Mouse (Mus musculus) heart, embryonic 12.5 days (tissue): Measurements from ENCODE around the gene Fuz. TPM values are rescaled to one million over a fixed set of nuclear protein-coding genes. Genes with fewer than 3 reads are reported as not detected.
A peak's percentile ranks its signal among the peaks of the same experiment; 100 is the strongest.

Source experiments
- ATAC-seq: fragments of 200-750 bp; cut with Nextera tagmentation; 2 replicates; pipeline ENCODE4 v1.8.0; 2017; ENCODE audit warnings: moderate TSS enrichment, moderate library complexity; ENCODE audit not compliant: insufficient number of reproducible peaks, low FRiP score
- H3K27ac ChIP-seq: fragments of 300-500 bp; sonication (generic); 2 replicates; pipeline ENCODE4 v1.5.1; 2016; ENCODE audit warnings: mild to moderate bottlenecking, moderate library complexity; ENCODE audit not compliant: poor library complexity, severe bottlenecking
- H3K27me3 ChIP-seq: fragments of 300-500 bp; sonication (generic); replicated peaks from 2 replicates; pipeline ENCODE4 v1.6.1; 2016; ENCODE audit warnings: mild to moderate bottlenecking, moderate library complexity
- H3K36me3 ChIP-seq: fragments of 300-500 bp; sonication (generic); 2 replicates; pipeline ENCODE4 v1.6.1; 2016; ENCODE audit warnings: mild to moderate bottlenecking, moderate library complexity
- H3K4me1 ChIP-seq: fragments of 300-500 bp; sonication (generic); replicated peaks from 2 replicates; pipeline ENCODE4 v1.6.1; 2016; ENCODE audit warnings: mild to moderate bottlenecking
- H3K4me2 ChIP-seq: fragments of 300-500 bp; sonication (generic); 2 replicates; pipeline ENCODE4 v1.6.1; 2016; ENCODE audit warnings: mild to moderate bottlenecking, moderate library complexity
- H3K4me3 ChIP-seq: fragments of 300-500 bp; sonication (generic); 2 replicates; pipeline ENCODE4 v1.5.1; 2016; ENCODE audit warnings: mild to moderate bottlenecking
- H3K9ac ChIP-seq: fragments of 300-500 bp; sonication (generic); 2 replicates; pipeline ENCODE4 v1.6.1; 2016; ENCODE audit warnings: mild to moderate bottlenecking, moderate library complexity
- H3K9me3 ChIP-seq: fragments of 300-500 bp; sonication (generic); replicated peaks from 2 replicates; pipeline ENCODE4 v1.6.1; 2016; ENCODE audit warnings: mild to moderate bottlenecking, moderate library complexity
- WGBS: fragments of 180-500 bp; shearing (Covaris S2); methylation state at CpG from one replicate; pipeline ENCODE4 v1.1.7; 2016; 5-methylcytosine and 5-hydroxymethylcytosine counted together
- polyA plus RNA-seq: library from polyadenylated mRNA; unstranded; fragments of >200 nt; fragmentation: Nextera tagmentation; extraction: Ambion mirVana; gene quantifications from 2 replicates; pipeline ENCODE4 v1.2.1, GENCODE M21; 2016

The Fuz gene
- polyA plus RNA-seq: 12.0 and 12.6 TPM in 2 replicates

DNA sequence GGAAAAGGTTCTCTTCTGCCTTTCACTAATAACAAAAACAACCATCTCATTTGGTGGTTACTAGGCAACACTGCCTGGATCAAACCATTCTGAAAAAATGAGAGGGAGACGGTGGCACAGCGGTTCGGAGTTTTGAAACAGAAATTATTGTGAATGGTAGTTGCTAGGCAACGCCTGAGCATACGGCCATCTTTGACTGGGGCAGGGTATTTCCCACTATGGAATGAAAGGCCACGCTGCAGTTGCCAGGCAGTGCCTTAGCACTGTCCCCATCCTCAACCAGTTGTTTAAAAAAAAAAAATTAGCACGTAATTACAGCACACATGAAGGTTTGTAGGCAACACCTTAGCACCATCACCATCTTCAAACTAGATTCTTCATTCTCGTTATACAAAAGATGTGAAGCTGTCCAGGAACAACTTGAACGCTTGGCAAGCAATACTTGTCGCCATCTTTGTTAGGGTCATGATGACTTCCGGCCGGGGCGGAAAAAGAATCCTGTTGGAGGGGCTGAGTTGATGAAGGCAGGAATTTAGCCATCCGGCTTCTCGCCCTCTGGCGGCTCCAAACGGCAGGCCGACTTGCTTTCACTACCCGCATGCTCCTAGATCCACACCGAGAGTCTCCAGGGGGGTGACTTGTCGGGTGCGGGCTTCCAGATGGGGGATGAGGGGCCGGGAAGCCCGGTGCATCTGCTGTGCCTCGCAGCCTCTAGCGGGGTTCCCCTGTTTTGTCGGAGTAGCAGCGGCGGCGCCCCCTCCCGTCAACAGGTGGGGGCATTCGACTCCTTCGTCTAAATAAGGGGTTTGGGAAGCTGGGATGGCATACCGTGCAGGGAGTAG lies at the start of gene Fuz:
TSS of gene Fuz (plus strand) at position 487 of the 842 bp plus-strand sequence.
- peak within 1 kb of the TSS; percentile 79 for H3K27ac ChIP-seq
- no peaks in the 10 kb centered on the region for H3K9me3 ChIP-seq
- peaks cover 36% of the 10 kb centered on the region for H3K4me1 ChIP-seq
- H3K4me2 ChIP-seq: peak within 1 kb of the TSS; percentile 77
- H3K9ac ChIP-seq: peak within 1 kb of the TSS; percentile 78
- WGBS: 3% methylated on average over 34 of the region's 34 CpGs
- H3K27me3 ChIP-seq: no peaks in the 10 kb centered on the region
- H3K36me3 ChIP-seq: peaks cover 25% of the 10 kb centered on the region
- peak within 1 kb of the TSS; percentile 65 for H3K4me3 ChIP-seq
- peak; percentile 55 for ATAC-seq

DNA sequence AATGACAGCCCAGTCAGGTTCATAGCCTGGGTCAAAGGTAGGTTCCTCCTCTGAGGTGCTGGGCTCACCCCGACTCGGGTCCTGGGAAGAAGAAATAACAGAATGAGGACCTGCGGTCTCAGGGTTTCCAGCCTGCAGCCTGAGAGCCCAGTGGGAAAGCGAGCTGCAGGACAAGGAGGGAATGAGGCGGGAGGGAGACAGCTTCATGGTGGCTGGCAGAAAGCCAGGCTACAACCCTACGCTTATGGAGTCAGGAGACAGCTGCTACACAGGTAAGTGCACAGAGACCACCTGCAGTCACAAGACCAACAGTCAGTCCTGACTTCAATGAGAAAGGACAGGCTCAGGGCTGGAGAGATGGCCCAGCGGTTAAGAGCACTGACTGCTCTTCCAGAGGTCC lies 49.1 kb upstream of the Fuz start:
- H3K9ac ChIP-seq: no peak overlapping the region
- H3K4me1 ChIP-seq: peaks cover 24% of the 10 kb centered on the region
- no peaks in the 10 kb centered on the region for H3K9me3 ChIP-seq
- WGBS: 90% methylated on average over 7 of the region's 7 CpGs
- H3K27ac ChIP-seq: no peak overlapping the region
- H3K4me3 ChIP-seq: no peak overlapping the region
- H3K27me3 ChIP-seq: peaks cover 3% of the 10 kb centered on the region; the same call in 1 of the 2 replicates
- H3K4me2 ChIP-seq: no peak overlapping the region
- H3K36me3 ChIP-seq: peaks cover 57% of the 10 kb centered on the region
- no peak for ATAC-seq

DNA sequence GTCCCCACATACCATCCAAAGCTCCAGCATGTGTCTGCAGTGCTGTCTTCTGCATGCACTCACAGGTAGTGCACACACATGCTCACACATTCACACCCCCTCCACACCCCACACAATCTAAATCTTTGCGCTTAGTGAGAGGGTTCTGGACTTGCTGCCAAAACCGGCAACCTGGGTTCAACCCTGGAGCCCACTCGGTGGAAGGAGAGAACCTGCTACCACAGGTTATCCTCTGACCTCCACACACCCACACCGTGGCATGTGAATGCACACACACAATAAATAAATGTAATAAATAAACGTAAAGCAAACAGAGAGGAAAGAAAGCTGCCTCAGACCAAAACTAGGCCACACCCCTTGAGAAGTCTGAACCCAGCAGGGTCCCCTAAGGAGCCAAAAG lies 48.1 kb upstream of the Fuz start:
- Histone ChIP-seq H3K4me3 (peak overlapping the region; percentile 91), H3K4me1 (peaks cover 33% of the 10 kb centered on the region), H3K36me3 (peaks cover 57% of the 10 kb centered on the region), H3K27ac (0 out of 2 replicates have a peak overlapping the region, but pooled peaks have one; percentile 7), H3K4me2 (peak overlapping the region; percentile 94), H3K27me3 (no peaks in the 10 kb centered on the region), H3K9ac (peak overlapping the region; percentile 68), H3K9me3 (no peaks in the 10 kb centered on the region)
- no peak for ATAC-seq
- 78% methylated on average over 5 of the region's 5 CpGs for WGBS

DNA sequence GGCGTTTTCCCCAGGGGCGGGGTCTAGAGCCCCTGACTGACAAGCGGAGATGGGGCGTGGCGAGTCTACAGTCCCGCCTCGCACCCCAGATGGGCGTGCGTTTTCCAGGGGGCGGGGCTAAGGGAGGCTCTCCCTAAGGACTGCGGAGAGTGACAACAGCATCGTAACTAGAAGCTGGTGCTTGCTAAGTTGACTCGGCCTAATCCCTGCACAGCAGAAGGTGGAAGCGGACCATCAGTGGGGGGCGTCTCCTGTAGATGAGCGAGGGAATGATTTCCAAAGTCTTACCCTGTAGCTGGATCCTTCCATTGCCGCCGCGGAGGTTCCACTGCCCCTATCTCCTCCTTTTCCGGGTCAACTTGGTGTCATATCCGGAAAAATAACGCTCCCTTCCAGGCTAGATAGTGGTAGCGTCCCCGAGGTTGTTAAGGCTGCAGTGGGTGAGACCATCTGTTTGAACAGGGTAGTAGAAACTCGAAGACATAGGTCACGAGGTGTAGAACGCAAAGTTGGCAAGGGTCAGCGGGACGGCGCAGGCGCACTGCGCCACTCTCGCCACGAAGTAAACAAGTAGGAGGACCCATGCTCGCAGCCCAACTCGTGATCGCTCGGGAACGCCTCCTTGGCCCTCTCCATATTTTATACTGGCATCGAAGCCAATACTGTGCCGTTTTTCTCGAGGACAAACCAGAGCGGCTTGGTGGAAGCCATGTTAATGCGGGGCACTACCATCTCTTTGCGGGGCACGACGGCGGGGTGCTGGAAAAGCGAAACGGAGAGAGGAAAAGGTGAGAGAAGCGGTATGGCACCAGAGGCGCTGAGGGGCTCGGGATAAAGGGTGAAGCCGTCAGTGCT lies 47.1 kb upstream of the Fuz start, which contains the start of the genes Akt1s1 and Tbc1d17:
TSS of gene Akt1s1 (plus strand) at position 431 of the 855 bp plus-strand sequence.
TSS of gene Tbc1d17 (minus strand) at position 519 of the 855 bp plus-strand sequence.
- peaks cover 53% of the 10 kb centered on the region for H3K36me3 ChIP-seq
- no peaks in the 10 kb centered on the region for H3K9me3 ChIP-seq
- H3K4me1 ChIP-seq: peaks cover 42% of the 10 kb centered on the region
- peak within 1 kb of the TSS; percentile 91 for H3K4me3 ChIP-seq
- under 1% methylated on average over 54 of the region's 54 CpGs for WGBS
- peak within 1 kb of the TSS; percentile 98 for H3K27ac ChIP-seq
- no peaks in the 10 kb centered on the region for H3K27me3 ChIP-seq
- peak within 1 kb of the TSS; percentile 94 for H3K9ac ChIP-seq
- H3K4me2 ChIP-seq: peak within 1 kb of the TSS; percentile 94
- ATAC-seq: peak; percentile 87

DNA sequence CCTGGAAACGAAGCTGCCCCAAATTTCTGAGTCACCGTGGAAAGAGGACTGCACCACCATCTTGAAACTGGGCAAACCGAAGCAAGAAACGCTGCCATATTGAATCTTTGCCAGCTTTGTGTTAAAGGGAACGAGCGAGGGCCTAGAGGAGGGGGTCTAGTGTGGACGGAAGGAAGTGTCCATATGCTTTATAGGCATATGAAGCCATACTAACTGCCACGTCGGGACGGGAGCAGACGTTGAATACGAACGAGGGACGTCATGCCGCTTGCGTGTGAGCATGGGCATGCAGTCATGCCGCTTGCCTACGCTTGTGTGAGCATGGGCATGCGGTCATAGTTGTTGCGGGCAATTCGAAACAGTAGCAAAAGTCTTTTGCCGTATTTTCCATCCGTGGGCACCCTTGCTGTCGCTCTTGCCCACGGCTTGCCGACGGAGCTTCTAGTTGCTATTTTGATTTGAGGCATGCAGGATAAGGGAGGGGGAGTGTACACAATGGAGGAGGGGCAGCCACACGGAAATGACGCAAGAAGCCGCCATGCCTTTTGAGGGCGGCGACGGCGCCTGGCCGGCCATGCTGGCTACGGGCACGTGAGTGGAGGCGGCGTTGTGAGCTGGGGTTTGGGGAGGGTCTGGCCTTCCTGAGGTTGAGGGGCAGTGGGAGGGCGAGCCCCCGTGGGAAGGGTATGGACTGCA lies 46.3 kb upstream of the Fuz start:
- Histone ChIP-seq H3K4me3 (peak overlapping the region; percentile 91), H3K27ac (peak overlapping the region; percentile 98), H3K4me1 (peaks cover 48% of the 10 kb centered on the region), H3K27me3 (no peaks in the 10 kb centered on the region), H3K36me3 (peaks cover 46% of the 10 kb centered on the region), H3K9me3 (no peaks in the 10 kb centered on the region), H3K9ac (peak overlapping the region; percentile 94), H3K4me2 (peak overlapping the region; percentile 94)
- peak; percentile 77 for ATAC-seq
- under 1% methylated on average over 41 of the region's 41 CpGs for WGBS

DNA sequence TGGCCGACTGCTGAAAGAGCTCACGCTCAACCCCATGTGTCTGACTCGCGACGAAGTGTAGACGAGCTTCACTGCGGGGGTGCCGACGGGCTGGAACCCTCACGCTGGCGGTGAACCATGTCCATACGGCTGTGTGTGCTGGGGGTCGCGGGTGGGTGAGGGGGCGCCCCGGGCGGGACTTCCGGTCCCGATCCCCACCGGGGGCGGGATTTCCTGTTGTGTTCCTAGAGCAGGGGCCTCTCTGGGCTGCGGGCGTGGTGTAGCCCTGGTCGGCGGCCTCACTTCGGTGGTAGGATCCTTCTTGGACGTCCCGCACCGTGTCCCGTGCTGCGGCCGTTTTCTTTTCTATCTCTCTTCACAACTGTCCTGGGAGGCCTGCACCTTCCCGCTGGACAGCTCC lies 45.7 kb upstream of the Fuz start:
- under 1% methylated on average over 32 of the region's 33 CpGs for WGBS
- Histone ChIP-seq H3K4me3 (peak overlapping the region; percentile 91), H3K36me3 (peaks cover 40% of the 10 kb centered on the region), H3K4me1 (peaks cover 52% of the 10 kb centered on the region), H3K9ac (peak overlapping the region; percentile 94), H3K27ac (peak overlapping the region; percentile 98), H3K27me3 (no peaks in the 10 kb centered on the region), H3K9me3 (no peaks in the 10 kb centered on the region), H3K4me2 (peak overlapping the region; percentile 94)
- ATAC-seq: peak; percentile 52

DNA sequence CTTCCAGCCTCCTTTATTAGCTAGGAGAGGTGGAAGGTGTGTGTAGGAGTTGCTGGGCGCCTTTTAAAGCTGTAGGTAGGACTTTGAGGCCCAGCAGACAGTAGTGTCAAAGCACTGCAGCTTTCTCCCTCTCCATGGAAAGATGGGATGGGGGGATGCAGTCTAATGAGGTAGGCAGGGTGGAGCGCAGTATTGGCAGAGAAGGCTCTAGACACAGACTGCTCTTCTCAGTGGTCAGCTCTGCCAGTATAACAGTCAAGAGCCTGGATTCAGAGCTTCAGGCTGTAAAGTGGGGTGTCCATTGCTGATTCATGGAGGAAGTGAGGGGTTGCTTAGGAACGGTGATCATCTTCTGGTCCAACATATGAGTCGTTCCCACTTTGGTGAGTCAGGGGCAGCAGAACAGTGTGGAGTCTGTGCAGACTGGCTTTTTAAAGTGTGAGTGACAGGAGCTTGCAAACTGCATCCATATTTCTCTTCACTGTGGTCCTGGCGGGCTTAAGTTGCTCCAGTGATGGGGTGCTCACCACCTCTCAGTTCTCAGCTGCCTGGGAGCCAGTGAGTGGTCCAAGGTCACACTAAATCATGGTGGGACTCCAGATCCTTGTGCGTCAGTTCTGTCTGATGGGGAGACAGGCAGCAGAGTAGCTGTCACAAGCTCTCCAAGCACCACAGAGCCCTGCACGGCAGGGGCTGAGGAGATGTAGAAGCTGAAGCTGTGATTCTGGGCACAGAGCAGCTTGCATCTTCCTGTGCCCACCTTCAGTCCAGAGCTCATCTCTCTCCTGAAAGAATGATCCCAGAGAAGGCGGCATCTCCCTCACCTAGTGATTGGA lies 44.9 kb upstream of the Fuz start:
- no peak for ATAC-seq
- Histone ChIP-seq H3K9me3 (no peaks in the 10 kb centered on the region), H3K4me3 (peak overlapping the region; percentile 91), H3K36me3 (peaks cover 31% of the 10 kb centered on the region), H3K27me3 (no peaks in the 10 kb centered on the region), H3K27ac (peak overlapping the region; percentile 98), H3K4me2 (peak overlapping the region; percentile 94), H3K9ac (peak overlapping the region; percentile 94), H3K4me1 (peaks cover 61% of the 10 kb centered on the region)
- 77% methylated on average over 8 of the region's 8 CpGs for WGBS

DNA sequence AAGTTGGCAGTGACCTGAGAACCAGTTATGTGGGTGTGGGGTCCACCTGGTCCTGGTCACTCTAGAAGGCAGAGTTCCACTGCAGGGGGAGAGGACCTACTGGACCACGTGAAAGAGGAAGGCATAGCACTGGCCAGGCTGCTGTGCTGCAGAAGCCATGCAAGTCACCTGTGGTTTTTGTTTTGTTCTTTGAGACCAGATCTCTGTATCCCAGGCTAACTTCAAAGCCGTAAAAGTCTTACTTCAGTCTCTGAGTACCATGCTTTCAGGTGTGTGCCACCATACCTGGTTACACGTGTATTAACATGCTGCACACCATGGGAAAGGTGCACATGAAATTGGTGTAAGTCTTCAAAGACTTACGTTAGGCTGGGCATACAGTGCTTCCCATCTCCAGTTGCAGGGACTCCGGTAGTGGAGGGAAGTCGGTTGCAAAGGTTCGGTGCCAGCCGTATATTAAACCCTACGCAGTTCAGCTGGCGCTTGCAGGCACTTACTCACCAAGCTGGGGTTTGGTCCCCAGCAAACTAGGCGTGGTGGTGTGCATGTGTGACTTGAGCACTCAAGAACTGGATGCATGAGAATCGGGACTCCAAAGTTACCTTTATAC lies 44.1 kb upstream of the Fuz start:
- peaks cover 67% of the 10 kb centered on the region for H3K4me1 ChIP-seq
- ATAC-seq: no peak
- peak overlapping the region; percentile 94 for H3K9ac ChIP-seq
- no peak overlapping the region for H3K27ac ChIP-seq
- no peaks in the 10 kb centered on the region for H3K27me3 ChIP-seq
- WGBS: 93% methylated on average over 12 of the region's 12 CpGs
- H3K36me3 ChIP-seq: peaks cover 24% of the 10 kb centered on the region
- H3K4me3 ChIP-seq: peak overlapping the region; percentile 91; the same call in 1 of the 2 replicates
- H3K4me2 ChIP-seq: peak overlapping the region; percentile 94; the same call in 1 of the 2 replicates
- no peaks in the 10 kb centered on the region for H3K9me3 ChIP-seq

DNA sequence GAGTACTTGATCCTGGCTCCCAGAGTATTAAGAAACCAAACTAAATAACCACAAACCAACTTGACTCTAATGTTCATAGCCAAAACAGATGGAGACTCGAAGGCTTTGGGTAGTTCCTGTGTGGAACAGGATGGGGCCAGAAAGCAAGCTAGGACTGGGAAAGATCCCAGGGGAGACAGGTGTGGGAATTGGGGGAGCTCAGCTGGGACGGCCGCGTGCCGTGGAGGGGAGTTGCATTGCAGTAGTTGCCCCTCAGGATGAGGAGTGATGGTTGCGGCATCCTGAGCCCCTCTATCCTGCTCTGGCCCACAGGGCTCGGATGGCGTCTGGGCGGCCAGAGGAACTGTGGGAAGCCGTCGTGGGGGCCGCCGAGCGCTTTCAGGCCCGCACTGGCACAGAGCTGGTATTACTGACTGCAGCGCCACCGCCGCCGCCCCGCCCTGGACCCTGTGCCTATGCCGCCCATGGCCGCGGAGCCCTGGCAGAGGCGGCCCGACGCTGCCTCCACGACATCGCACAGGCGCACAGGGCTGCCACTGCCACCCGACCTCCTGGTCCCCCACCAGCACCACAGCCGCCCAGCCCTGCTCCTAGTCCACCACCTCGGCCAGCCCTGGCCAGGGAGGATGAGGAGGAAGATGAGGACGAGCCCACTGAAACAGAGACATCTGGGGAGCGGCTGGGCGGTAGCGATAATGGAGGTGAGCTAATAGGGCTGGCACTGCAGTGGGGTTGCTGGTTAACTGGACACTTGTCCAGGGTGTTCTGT lies 43.4 kb upstream of the Fuz start:
- H3K4me3 ChIP-seq: no peak overlapping the region

More for the DNA sequence above, 43.4 kb upstream of the Fuz start:
- H3K9me3 ChIP-seq: no peaks in the 10 kb centered on the region
- no peak overlapping the region for H3K27ac ChIP-seq
- H3K4me1 ChIP-seq: peaks cover 66% of the 10 kb centered on the region
- H3K9ac ChIP-seq: no peak overlapping the region
- peaks cover 21% of the 10 kb centered on the region for H3K36me3 ChIP-seq
- WGBS: 87% methylated on average over 36 of the region's 36 CpGs
- no peak overlapping the region; the same call in 1 of the 2 replicates for H3K4me2 ChIP-seq
- no peak for ATAC-seq
- no peaks in the 10 kb centered on the region for H3K27me3 ChIP-seq
